Mouse (Mus musculus): ENCODE measurements around the gene Kcnc2.

DNA sequence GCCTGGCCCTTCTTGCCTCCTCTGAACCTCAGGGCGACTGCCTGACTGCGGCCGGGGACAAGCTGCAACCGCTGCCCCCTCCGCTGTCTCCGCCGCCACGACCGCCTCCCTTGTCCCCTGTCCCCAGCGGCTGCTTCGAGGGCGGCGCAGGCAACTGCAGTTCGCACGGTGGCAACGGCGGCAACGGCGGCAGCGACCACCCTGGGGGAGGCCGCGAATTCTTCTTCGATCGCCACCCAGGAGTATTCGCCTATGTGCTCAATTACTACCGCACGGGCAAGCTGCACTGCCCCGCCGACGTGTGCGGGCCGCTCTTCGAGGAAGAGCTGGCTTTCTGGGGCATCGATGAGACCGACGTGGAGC lies 863 bp downstream of the Kcnc2 start:
- TF ChIP-seq CTCF (IDR thresholded peaks at IDR 0.05; ENCODE audit: low read depth, low read length) (no peak), POLR2A (IDR thresholded peaks at IDR 0.05; ENCODE audit: borderline replicate concordance, low read depth, low read length) (no peak)

All from bone marrow macrophage, adult 2 months (primary cell).